Mouse (Mus musculus): ENCODE results near the gene Klf1.

Gene Klf1

GRCm38 (mm10) chr8:84935489-84935888 lies 33.8 kb downstream of the Klf1 start:
- DNase-seq (ENCODE audit: low spot score in 2 of 2): no peak

DNA sequence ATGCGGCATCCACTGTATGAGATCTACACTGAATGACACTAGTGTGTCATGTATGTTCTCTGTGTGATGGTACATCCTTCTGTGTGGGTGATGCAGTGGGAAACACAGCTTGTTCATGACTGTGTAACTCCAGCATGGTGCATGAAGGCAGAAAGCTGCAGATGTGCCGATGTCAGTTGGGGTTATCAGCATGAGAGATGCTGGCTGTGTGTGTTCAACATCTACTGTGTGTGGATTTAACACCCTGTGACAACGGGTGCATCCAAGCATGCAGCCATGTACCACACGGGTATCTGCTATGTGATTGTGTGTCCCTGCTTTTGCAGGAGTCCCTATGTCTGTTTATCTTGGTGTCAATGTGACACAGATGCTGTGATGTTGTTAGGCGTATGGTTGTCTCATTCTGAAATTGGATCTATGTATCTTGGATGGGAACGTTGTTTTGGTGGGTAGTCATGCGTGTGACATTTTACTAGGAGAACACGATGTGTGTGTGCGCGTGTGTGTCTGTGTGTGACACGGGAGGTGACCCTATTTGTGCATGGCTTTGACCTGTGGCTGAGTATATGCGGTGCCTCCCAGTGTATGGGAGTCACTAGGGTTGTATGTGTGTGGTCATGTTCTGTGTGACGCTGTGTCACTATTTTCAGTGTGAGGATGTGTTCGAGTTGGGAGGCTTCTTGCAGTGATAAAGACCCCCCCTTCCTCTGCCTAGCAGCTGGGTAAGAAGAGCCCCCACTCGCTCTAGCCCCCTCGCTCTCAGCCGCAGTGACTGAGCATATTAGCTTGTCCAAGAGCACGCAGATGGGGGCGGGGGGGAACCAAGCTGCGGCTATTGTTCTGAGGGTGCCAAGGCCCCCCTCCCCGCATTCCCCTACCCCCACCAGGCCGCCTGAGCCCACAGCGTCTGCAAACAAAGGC lies 34.6 kb downstream of the Klf1 start:
- DNase-seq (ENCODE audit: low spot score in 2 of 2): no peak

DNA sequence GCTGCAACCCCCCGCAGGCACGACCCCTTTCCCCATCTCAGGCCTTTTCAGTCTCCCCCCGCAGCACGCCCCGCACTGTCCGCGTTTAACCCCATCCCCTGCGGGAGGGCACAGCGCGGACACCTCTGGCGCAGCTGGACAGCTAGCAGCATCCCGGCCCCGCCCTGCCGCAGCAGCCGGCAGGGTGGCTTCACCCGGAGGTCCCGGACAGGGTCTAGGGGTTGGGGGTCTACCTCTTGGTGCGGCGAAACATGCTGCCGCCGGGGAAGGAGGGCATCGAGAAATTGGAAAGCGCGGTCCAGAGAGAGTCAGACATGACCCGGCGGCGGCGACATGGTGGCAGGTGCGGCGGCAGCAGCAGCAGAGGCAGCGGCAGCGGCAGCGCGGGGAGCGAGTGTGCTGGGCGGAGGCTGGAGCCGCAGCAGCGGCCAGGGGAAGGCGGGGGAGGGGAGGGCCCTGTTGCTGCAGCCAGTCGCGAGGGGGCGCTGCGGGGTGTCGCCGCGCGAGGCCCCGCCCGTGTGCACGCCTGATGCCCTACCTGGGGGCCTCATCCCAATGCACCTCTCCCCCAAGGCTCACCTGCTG lies 35.3 kb downstream of the Klf1 start, which contains the start of gene Mast1:
Gene Mast1 (minus strand): TSS at position 398 of the 585 bp plus-strand sequence.
- DNase-seq (ENCODE audit: low spot score in 2 of 2): peak; percentile 57 to 58

- no peak for DNase-seq (ENCODE audit: low spot score in 2 of 2)
These were observed 36.1 kb downstream of the Klf1 start for GRCm38 (mm10) chr8:84937620-84938485.

DNA sequence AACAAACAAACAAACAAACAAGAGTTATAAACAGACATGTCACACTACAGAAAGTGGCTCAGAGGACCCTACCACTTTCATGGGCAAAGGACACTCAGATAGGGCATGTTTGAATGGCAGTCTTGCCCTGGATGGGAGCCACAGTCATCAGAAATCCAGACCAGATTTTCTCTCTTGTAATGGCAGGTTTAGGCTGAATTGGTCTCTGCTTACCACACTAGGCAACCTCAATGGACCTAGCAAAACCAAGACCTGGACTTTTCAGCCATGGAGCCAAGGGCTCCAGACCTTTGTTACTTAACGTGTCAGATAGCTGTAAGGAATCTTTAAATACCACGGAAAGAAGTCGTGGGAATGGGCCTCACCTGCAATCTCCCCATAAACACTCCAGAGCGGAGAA lies 42.0 kb downstream of the Klf1 start:
- DNase-seq (ENCODE audit: low spot score in 2 of 2): no peak

DNA sequence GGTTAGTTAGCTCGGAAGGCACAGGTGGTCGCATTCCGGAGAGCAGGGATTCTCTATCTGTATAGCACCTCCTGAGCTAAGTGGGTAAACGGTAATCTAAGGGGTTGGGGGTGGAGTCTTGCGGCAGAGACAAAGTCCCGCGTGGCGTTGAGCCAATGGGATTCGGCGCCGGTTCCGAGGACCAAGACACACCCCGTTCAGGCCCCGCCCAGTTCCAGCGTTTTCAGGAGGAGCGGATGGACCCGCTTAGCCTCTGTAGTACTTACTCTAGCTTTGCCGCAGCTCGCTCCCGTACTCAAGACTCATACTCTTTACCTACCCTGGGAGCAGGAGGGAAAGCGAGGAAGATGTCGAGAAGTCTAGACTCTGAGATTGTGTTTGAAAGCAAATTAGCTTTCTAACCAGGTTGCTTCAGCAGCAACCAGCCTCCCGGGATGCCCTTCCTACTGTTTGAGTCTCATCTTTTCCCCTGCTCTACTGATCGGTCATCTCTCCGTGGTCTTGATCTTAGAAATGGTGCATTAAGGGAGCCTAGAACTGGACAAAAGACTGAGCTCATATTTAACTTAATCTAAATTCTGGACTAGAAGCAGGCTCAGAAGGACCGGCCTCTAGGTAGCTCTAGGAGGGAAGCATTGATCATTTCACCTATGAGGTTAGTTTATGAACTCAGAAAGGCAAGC lies 42.9 kb downstream of the Klf1 start:
- DNase-seq (ENCODE audit: low spot score in 2 of 2): peak in 1 of 2 experiments; percentile 66

DNA sequence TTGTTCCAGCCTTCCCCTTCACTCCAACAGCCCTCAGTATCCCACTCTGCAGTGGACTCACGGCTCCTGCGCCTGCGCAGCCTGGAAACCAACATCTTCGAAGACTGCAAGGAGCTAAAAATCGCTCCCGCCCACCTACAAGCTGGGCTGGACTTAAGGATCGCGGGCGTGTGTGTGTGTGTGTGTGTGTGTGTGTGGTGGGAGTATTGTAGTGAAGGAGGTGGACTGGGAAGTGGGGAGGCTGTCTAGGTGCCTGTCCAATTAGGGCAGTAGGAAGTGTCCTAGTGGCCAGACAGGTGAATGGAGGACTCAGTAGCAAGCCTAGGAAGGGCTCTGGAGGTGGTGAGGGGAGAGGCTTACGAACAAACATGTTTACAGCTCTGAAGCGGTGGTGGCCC lies 43.5 kb downstream of the Klf1 start:
- DNase-seq (ENCODE audit: low spot score in 2 of 2): peak; percentile 83 to 85

DNA sequence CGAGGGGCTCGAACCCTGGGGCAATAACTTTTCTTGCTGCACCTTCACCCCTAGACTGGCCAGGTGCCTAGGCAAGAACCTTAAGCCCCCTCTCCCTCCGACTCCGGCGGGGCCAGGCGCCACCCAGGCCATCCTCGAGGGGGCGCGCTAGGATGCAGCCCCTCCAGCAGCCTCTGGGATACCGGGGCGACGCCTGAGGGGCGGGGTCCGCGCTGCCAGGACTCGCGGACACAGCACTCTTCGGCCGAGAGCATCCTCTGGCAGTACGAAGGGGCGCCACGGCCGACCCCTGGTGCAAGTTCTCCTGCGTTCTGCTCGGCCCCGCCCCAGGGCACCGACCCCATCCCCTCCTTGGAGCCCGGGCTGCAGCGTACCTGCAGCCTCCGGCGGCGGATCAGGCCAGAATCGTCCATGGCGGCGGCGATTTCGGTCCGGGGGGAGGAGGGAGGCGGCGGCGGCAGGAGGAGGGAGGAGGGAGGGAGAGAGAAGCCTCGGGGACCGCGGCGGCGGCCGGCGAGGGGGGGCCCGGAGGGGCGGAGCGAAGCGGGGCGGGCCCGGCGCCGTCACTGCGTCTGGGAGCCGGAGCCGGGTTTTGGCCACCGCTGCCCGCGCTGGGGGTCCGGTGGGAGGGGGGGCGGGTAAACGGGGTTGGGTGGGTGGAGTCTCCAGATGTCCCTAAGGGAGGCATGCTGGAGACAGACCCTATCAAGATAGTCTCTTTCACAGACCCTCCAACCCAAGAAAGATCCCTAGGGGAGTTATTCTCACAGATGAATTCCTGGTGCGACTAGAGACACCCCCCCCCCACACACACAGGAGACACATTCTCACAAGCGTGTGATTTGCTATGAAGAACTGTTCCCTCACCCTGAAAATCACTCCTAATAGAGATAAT lies 44.2 kb downstream of the Klf1 start:
- no peak for DNase-seq (ENCODE audit: low spot score in 2 of 2)

GRCm38 (mm10) chr8:84946528-84947240 lies 45.0 kb downstream of the Klf1 start, which contains the start of gene Rtbdn:
Rtbdn (plus strand) TSS chr8:84946991.
- DNase-seq (ENCODE audit: low spot score in 2 of 2): no peak

DNA sequence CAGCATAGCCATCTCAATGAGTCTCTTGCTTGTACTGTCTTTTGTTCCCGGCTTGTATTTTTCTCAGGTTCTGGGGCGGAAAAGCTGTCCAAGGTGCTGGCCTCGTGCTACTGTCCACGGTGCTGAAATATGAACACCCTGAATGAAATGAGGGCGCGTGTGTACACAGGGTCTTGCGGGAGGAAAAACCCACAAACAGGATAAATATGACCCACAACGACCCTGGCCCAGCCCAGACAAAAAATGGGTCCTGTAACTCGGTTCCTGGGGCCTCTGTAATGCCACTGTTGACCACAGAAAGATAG lies 45.5 kb downstream of the Klf1 start:
- DNase-seq (ENCODE audit: low spot score in 2 of 2): no peak

GRCm38 (mm10) chr8:84949753-84950152 lies 48.0 kb downstream of the Klf1 start:
- no peak for DNase-seq (ENCODE audit: low spot score in 2 of 2)

- no peak for DNase-seq (ENCODE audit: low spot score in 2 of 2)
These were observed 51.0 kb downstream of the Klf1 start for GRCm38 (mm10) chr8:84952612-84953255.
